Mouse (Mus musculus): ENCODE results near the gene 1700066M21Rik.

GRCm38 (mm10) chr1:57388402-57389155, 11.2 kb downstream of the 1700066M21Rik start:
- no peak for TF ChIP-seq ZC3H11A (IDR thresholded peaks at IDR 0.05; ENCODE audit: borderline replicate concordance, low read depth, low read length)
- no peak for TF ChIP-seq CHD2 (IDR thresholded peaks at IDR 0.05; ENCODE audit: low read depth, low read length)
- TF ChIP-seq ZNF384 (IDR thresholded peaks at IDR 0.05; ENCODE audit: low read depth, low read length), result no peak
- no peak for TF ChIP-seq HCFC1 (IDR thresholded peaks at IDR 0.05; ENCODE audit: borderline replicate concordance, insufficient read depth, low read length)
- no peak for TF ChIP-seq MAFK (IDR thresholded peaks at IDR 0.05; ENCODE audit: insufficient read depth, low read depth, low read length)
